Mouse (Mus musculus): ENCODE measurements around the gene Chid1. TPM values are rescaled to one million over a fixed set of nuclear protein-coding genes. Genes with fewer than 3 reads are reported as not detected.

Chid1 gene
- polyA plus RNA-seq, 1 experiment from 2014 or later = 37.9 TPM

- Histone ChIP-seq H3K36me3 (ENCODE audit: control insufficient read depth, insufficient read depth, low read length) (0 out of 2 replicates have a peak, but pooled peaks cover 4% of the 10 kb centered on the region), H3K9me3 (ENCODE audit: control insufficient read depth, low read length) (no peaks in the 10 kb centered on the region), H3K27me3 (ENCODE audit: control insufficient read depth, insufficient read depth, low read length) (no peaks in the 10 kb centered on the region), H3K4me3 (replicated peaks; ENCODE audit: low read depth, low read length) (peak overlapping the region; percentile 87), H3K4me1 (ENCODE audit: control insufficient read depth, insufficient read depth, low read length) (peaks cover 6% of the 10 kb centered on the region), H3K9ac (replicated peaks; ENCODE audit: low read length) (peak overlapping the region; percentile 97), H3K4me2 (ENCODE audit: low read length) (peak overlapping the region; percentile 75), H3K27ac (replicated peaks; ENCODE audit: low read depth, low read length) (peak overlapping the region; percentile 87)
- 1% methylated on average over 21 of the region's 21 CpGs for WGBS
- DNase-seq = peak; percentile 81
- 0 out of 2 replicates have a peak, but pooled peaks have one; percentile 19 for ATAC-seq (ENCODE audit: low FRiP score, low TSS enrichment)
Observed at GRCm38 (mm10) chr7:141562852-141563427, 23.3 kb upstream of the Chid1 start.

- 2% methylated on average over 33 of the region's 33 CpGs for WGBS
- Histone ChIP-seq H3K4me1 (ENCODE audit: control insufficient read depth, insufficient read depth, low read length) (peaks cover 6% of the 10 kb centered on the region), H3K4me2 (ENCODE audit: low read length) (peak overlapping the region; percentile 75), H3K9ac (replicated peaks; ENCODE audit: low read length) (peak overlapping the region; percentile 97), H3K9me3 (ENCODE audit: control insufficient read depth, low read length) (no peaks in the 10 kb centered on the region), H3K27ac (replicated peaks; ENCODE audit: low read depth, low read length) (peak overlapping the region; percentile 87), H3K27me3 (ENCODE audit: control insufficient read depth, insufficient read depth, low read length) (no peaks in the 10 kb centered on the region), H3K4me3 (replicated peaks; ENCODE audit: low read depth, low read length) (peak overlapping the region; percentile 87), H3K36me3 (ENCODE audit: control insufficient read depth, insufficient read depth, low read length) (0 out of 2 replicates have a peak, but pooled peaks cover 4% of the 10 kb centered on the region)
- ATAC-seq (ENCODE audit: low FRiP score, low TSS enrichment) = peak; percentile 51; the same call in 1 of the 2 replicates
- DNase-seq = peak; percentile 52
Observed at GRCm38 (mm10) chr7:141562421-141562851, 22.8 kb upstream of the Chid1 start.

DNA sequence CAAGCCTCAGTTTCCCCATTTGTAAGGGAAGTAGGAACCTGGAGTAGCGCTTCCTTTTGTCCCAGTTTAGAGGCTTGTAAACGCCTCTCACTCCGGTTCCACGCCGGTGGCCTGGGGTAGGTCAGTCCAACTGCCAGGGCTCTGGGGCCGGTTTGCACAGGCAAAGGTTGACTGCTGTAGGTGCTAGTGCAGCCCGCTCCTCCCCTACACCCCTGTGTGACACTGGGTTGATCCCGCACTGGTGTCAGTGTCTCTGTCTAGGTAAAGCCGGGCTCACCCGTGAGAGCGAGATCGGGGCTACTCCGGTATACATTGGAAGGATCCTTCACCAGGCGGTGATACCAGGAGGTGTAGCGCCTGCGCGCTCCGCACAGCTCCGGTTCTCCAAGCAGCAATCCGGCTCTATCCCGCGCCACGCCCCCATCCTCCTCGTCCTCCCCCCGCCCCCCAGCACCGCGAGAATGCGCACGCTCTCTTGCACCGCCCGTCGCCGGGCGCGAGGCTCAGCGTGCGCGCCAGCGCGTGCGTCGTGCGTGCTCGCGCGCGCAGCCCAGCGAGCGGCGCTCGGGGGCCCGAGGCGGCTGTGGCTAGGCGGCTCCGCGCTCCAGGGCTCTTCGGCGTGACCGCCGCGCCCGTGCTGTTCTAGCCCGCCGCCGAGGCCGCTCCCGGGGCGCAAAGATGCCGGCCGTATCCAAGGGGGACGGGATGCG lies 22.2 kb upstream of the Chid1 start, which contains the start of gene Ap2a2:
TSS of gene Ap2a2 (plus strand) at position 492 of the 710 bp plus-strand sequence.
- H3K4me2 ChIP-seq (ENCODE audit: low read length) = peak within 1 kb of the TSS; percentile 75
- H3K4me1 ChIP-seq (ENCODE audit: control insufficient read depth, insufficient read depth, low read length) = peaks cover 6% of the 10 kb centered on the region
- WGBS = under 1% methylated on average over 72 of the region's 72 CpGs
- H3K36me3 ChIP-seq (ENCODE audit: control insufficient read depth, insufficient read depth, low read length) = 0 out of 2 replicates have a peak, but pooled peaks cover 4% of the 10 kb centered on the region
- peak; percentile 99 for DNase-seq
- ATAC-seq (ENCODE audit: low FRiP score, low TSS enrichment) = peak; percentile 94
- peak within 1 kb of the TSS; percentile 97 for H3K9ac ChIP-seq (replicated peaks; ENCODE audit: low read length)
- no peaks in the 10 kb centered on the region for H3K9me3 ChIP-seq (ENCODE audit: control insufficient read depth, low read length)
- peak within 1 kb of the TSS; percentile 87 for H3K27ac ChIP-seq (replicated peaks; ENCODE audit: low read depth, low read length)
- H3K27me3 ChIP-seq (ENCODE audit: control insufficient read depth, insufficient read depth, low read length) = no peaks in the 10 kb centered on the region
- H3K4me3 ChIP-seq (replicated peaks; ENCODE audit: low read depth, low read length) = peak within 1 kb of the TSS; percentile 87

DNA sequence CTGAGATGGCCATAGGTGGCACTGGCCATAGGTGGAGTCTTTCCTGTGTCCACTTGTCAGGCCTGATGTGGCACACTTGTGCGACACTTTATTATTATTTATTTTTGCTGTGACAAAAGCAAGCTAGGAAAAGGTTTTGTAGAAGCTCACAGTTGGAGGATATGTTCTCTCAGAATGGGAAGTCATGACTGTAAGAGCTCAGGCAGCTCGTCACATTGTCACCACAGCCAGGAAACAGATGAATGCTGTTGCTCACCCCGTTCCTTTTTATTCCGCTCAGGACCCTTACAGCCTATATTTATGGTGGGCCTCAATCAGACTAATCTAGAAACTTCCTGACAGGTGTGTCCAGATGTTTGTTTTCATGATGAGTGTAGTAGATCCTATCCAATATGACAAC lies 20.8 kb upstream of the Chid1 start:
- no peak for DNase-seq
- Histone ChIP-seq H3K9me3 (ENCODE audit: control insufficient read depth, low read length) (no peaks in the 10 kb centered on the region), H3K27me3 (ENCODE audit: control insufficient read depth, insufficient read depth, low read length) (no peaks in the 10 kb centered on the region), H3K4me3 (replicated peaks; ENCODE audit: low read depth, low read length) (no peak overlapping the region), H3K4me2 (ENCODE audit: low read length) (no peak overlapping the region), H3K4me1 (ENCODE audit: control insufficient read depth, insufficient read depth, low read length) (peaks cover 6% of the 10 kb centered on the region), H3K36me3 (ENCODE audit: control insufficient read depth, insufficient read depth, low read length) (0 out of 2 replicates have a peak, but pooled peaks cover 1% of the 10 kb centered on the region), H3K9ac (replicated peaks; ENCODE audit: low read length) (0 out of 2 replicates have a peak overlapping the region, but pooled peaks have one; percentile 14), H3K27ac (replicated peaks; ENCODE audit: low read depth, low read length) (no peak overlapping the region)
- no peak for ATAC-seq (ENCODE audit: low FRiP score, low TSS enrichment)
- 84% methylated on average over 4 of the region's 4 CpGs for WGBS

DNA sequence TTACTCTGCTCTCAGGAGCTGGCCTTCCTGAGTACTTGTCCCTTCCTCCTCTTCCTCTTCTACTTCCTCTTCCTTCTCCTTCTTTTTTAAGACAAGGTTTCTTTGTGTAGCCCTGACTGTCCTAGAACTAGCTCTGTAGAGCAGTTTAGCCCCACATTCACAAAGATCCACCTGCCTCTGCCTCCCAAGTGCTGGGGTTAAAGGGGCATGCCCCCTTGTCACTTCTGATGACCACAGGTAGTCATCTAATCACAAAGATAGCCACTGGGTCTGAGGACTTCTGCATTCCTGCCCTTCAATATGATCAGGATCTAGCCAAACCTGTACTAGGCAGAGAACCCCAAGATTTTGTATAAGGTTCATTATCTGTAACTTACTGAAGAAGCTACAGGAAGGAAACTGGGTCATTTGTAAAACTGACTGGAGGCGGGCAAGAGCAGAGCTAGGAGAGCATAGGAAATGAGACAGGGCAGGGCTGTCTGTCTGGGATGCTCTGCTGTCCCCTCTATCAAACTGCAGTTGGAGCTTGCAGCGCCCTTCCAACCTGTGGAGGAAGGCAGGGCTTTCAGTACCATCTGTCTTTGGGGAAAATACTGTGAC lies 20.2 kb upstream of the Chid1 start:
- DNase-seq = no peak
- 66% methylated on average over 2 of the region's 2 CpGs for WGBS
- peaks cover 6% of the 10 kb centered on the region for H3K4me1 ChIP-seq (ENCODE audit: control insufficient read depth, insufficient read depth, low read length)
- no peak overlapping the region for H3K4me3 ChIP-seq (replicated peaks; ENCODE audit: low read depth, low read length)
- H3K27me3 ChIP-seq (ENCODE audit: control insufficient read depth, insufficient read depth, low read length) = no peaks in the 10 kb centered on the region
- no peak for ATAC-seq (ENCODE audit: low FRiP score, low TSS enrichment)
- no peaks in the 10 kb centered on the region for H3K36me3 ChIP-seq (ENCODE audit: control insufficient read depth, insufficient read depth, low read length)
- no peak overlapping the region for H3K27ac ChIP-seq (replicated peaks; ENCODE audit: low read depth, low read length)
- no peaks in the 10 kb centered on the region for H3K9me3 ChIP-seq (ENCODE audit: control insufficient read depth, low read length)
- H3K4me2 ChIP-seq (ENCODE audit: low read length) = no peak overlapping the region
- H3K9ac ChIP-seq (replicated peaks; ENCODE audit: low read length) = 0 out of 2 replicates have a peak overlapping the region, but pooled peaks have one; percentile 14

DNA sequence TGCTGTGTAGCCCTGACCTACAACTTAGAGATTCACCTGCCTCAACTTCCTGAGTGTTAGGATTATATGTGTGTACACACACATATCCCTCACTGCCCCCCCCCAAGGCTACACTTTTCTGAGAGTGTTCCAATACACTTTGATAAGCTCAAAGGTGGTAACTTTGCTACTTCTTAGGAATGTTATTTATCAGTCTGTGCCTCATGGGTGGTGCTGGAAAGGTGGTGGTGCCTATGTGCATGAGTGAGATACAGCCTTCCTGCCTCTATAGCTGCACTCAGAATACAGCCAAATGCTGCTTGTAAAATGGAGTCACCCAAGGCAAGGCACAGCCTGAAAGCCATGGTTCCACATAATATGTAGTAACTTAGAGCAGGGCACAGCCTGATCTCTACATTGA lies 19.3 kb upstream of the Chid1 start:
- DNase-seq = no peak
- ATAC-seq (ENCODE audit: low FRiP score, low TSS enrichment) = no peak

GRCm38 (mm10) chr7:141558329-141558776 lies 18.7 kb upstream of the Chid1 start:
- Histone ChIP-seq H3K27ac (replicated peaks; ENCODE audit: low read depth, low read length) (no peak overlapping the region), H3K4me1 (ENCODE audit: control insufficient read depth, insufficient read depth, low read length) (peaks cover 4% of the 10 kb centered on the region), H3K27me3 (ENCODE audit: control insufficient read depth, insufficient read depth, low read length) (no peaks in the 10 kb centered on the region), H3K9ac (replicated peaks; ENCODE audit: low read length) (no peak overlapping the region), H3K9me3 (ENCODE audit: control insufficient read depth, low read length) (no peaks in the 10 kb centered on the region), H3K4me2 (ENCODE audit: low read length) (no peak overlapping the region), H3K36me3 (ENCODE audit: control insufficient read depth, insufficient read depth, low read length) (no peaks in the 10 kb centered on the region), H3K4me3 (replicated peaks; ENCODE audit: low read depth, low read length) (no peak overlapping the region)
- WGBS = 71% methylated on average over 4 of the region's 4 CpGs
- no peak for DNase-seq
- ATAC-seq (ENCODE audit: low FRiP score, low TSS enrichment) = no peak

More for the DNA sequence above, 19.3 kb upstream of the Chid1 start:
- Histone ChIP-seq H3K27ac (replicated peaks; ENCODE audit: low read depth, low read length) (no peak overlapping the region), H3K4me1 (ENCODE audit: control insufficient read depth, insufficient read depth, low read length) (peaks cover 6% of the 10 kb centered on the region), H3K36me3 (ENCODE audit: control insufficient read depth, insufficient read depth, low read length) (no peaks in the 10 kb centered on the region), H3K9me3 (ENCODE audit: control insufficient read depth, low read length) (no peaks in the 10 kb centered on the region), H3K4me2 (ENCODE audit: low read length) (no peak overlapping the region), H3K9ac (replicated peaks; ENCODE audit: low read length) (no peak overlapping the region), H3K27me3 (ENCODE audit: control insufficient read depth, insufficient read depth, low read length) (no peaks in the 10 kb centered on the region), H3K4me3 (replicated peaks; ENCODE audit: low read depth, low read length) (no peak overlapping the region)

DNA sequence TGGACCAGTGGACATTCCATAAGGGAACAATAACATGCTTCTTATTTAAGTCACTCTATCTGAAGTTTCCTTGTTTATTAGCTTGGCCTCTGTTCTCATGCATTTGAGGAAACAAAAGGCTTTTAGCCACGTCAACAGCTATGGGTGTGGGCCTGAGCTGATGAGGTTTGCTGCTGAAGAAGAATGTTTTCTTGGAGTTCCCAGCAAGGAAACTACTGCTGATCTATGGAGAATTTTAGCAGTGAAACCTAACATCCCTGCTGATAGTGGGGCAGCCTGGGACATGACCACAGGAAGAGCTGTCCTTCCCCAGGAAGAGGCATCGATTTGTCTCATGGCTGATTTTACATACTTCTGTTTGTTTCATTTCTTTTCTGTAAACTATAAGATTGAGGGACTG lies 10.8 kb upstream of the Chid1 start:
- 85% methylated on average over 2 of the region's 2 CpGs for WGBS
- ATAC-seq (ENCODE audit: low FRiP score, low TSS enrichment) = no peak
- Histone ChIP-seq H3K9me3 (ENCODE audit: control insufficient read depth, low read length) (no peaks in the 10 kb centered on the region), H3K36me3 (ENCODE audit: control insufficient read depth, insufficient read depth, low read length) (no peaks in the 10 kb centered on the region), H3K4me1 (ENCODE audit: control insufficient read depth, insufficient read depth, low read length) (no peaks in the 10 kb centered on the region), H3K27me3 (ENCODE audit: control insufficient read depth, insufficient read depth, low read length) (no peaks in the 10 kb centered on the region), H3K4me2 (ENCODE audit: low read length) (no peak overlapping the region), H3K27ac (replicated peaks; ENCODE audit: low read depth, low read length) (no peak overlapping the region), H3K9ac (replicated peaks; ENCODE audit: low read length) (no peak overlapping the region), H3K4me3 (replicated peaks; ENCODE audit: low read depth, low read length) (no peak overlapping the region)
- DNase-seq = no peak

Measured in midbrain, embryonic 14.5 days (tissue).